Mouse (Mus musculus) c-Kit-positive CD71-positive TER-119-positive erythroid progenitor cells, embryonic 14.5 days (primary cell): ENCODE measurements around the gene Gm29609.

Experiments used
- DNase-seq: peaks from one replicate; pipeline ENCODE4 v3.0.0-alpha.2; 2013; ENCODE audit warnings: low spot score

Gm29609 gene

DNA sequence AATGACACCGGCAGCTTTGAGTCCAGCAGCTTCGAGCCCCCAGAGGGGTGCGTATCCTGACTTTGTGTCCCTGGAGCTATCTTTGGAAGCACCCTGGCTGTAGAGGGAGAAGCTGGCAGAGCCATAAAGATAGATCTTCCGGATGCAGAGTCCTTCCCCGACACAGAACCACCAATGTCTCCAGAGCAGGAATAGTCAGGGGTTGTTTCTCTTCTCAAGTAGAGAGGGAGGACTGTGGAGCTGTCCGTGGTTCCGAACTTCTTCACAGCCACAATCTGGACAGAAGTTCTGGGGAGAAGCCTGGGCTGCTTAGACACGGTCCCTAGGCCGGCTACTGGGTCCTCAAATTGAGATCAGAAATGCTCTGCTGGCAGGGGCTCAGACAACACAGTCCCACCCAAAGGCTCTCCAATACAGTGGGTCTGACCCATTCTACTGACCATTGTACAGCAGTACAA lies 40.7 kb downstream of the Gm29609 start:
- no peak for DNase-seq

DNA sequence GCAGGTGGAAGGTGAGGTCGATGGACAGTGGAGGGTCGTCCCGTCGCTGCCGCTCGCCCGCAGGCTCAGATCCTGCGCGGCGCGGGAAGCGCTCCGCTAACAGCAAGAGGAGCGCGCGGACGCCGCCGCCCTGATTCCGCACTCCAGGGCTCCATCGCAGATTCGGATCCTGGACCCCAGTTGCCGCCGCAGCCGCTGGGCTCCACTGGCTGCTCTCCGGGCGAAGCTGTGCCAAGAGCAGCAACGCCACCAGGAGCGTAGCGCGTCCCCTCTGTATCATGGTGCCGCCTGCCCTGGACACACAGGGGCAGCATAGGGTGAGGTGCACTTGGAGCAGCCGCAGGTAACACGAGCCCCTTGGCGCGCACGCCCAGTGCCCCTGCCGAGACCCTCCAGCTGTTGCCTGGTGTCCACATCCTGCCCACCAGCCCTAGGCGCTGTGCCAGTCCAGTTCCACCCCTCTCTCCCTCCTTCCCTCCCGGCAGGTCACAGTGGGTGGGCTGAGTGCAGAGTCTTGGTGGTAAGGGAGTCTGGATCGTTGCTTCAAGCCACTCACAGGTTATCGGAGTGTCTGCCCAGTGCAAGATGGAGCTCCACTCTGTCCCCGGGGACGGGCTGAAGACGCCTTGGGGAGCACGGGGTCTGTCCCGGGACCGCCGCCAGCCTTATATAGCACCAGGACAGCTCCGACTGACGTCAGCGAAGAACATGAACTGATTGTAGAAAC lies 41.3 kb downstream of the Gm29609 start, which contains the start of gene Ucn:
Gene Ucn (minus strand): TSS at position 589 of the 727 bp plus-strand sequence.
- no peak for DNase-seq

GRCm38 (mm10) chr5:31137658-31138057 lies 42.1 kb downstream of the Gm29609 start:
- DNase-seq: no peak

- no peak for DNase-seq
Observed at GRCm38 (mm10) chr5:31136730-31137424, 42.8 kb downstream of the Gm29609 start.

- DNase-seq: no peak
Observed at GRCm38 (mm10) chr5:31126050-31126449, 53.7 kb downstream of the Gm29609 start.

DNA sequence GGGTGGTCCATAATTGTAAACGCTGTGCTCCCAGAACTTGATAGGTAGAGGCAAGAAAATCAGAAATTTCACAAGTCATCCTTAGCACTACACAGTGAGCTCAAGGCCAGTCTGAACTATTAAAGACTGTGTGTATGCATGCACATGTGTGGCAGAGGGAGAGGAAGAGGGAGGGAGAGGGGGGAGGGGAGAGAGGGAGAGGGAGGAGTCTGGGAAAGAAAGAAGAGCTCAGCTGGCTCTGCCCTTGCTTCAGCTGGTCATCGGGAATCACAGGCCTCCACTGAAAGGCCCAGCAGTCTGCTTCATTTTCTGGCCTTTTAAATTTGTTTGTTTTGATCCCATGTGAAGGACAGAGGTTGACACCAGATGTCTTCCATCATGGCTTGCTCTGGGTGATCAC lies 56.2 kb downstream of the Gm29609 start:
- no peak for DNase-seq

- no peak for DNase-seq
Observed at GRCm38 (mm10) chr5:31121111-31121510, 58.6 kb downstream of the Gm29609 start.

GRCm38 (mm10) chr5:31116912-31117311 lies 62.8 kb downstream of the Gm29609 start:
- no peak for DNase-seq

GRCm38 (mm10) chr5:31116354-31116753 lies 63.4 kb downstream of the Gm29609 start, which contains the start of gene Trim54:
Gene Trim54, plus strand, starts transcription at chr5:31116712.
- DNase-seq: no peak

- no peak for DNase-seq
Observed at GRCm38 (mm10) chr5:31110781-31111180, 68.9 kb downstream of the Gm29609 start.

GRCm38 (mm10) chr5:31108000-31108490 lies 71.7 kb downstream of the Gm29609 start, which contains the start of gene Slc30a3:
Gene Slc30a3, minus strand, starts transcription at chr5:31108237.
- no peak for DNase-seq

GRCm38 (mm10) chr5:31105814-31106335 lies 73.8 kb downstream of the Gm29609 start, which contains the start of gene Dnajc5g:
Gene Dnajc5g, plus strand, starts transcription at chr5:31106285.
- no peak for DNase-seq

DNA sequence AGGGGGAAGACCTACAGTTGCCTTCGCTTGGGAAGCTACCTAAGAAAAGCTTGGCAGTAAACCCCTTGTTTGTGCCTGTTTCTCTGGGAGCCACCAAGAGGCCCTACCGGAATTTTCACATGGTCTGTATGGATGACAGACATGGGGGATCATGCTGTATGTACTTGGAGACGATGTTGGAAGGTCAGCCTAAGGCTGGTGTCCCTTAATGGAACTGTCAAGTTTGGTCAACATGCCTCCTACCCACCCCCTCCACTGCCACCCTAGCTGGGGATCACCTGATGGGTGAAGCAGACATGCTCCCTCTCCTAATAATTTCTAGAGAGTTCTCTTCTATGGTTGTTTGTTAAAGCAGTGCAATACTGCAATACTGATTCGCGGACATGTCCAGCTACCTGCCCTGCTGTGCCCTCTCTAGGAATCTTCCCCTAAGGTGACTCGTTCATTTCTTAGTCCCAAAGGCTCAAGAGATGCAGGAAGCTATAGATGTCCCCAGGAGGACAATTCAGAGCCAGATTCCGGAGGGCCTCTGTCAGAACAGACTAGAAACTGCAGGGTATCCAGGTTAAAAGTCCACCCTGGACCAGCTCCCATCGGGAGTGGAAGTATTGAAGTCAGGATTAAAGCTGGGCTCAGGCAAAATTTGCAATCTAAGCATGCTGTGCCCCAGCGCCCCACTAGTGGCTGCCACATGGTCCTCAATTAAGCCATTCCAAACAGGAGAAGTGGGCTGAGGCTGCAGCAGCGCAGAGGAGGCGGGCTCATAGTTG lies 83.8 kb downstream of the Gm29609 start:
- no peak for DNase-seq

DNA sequence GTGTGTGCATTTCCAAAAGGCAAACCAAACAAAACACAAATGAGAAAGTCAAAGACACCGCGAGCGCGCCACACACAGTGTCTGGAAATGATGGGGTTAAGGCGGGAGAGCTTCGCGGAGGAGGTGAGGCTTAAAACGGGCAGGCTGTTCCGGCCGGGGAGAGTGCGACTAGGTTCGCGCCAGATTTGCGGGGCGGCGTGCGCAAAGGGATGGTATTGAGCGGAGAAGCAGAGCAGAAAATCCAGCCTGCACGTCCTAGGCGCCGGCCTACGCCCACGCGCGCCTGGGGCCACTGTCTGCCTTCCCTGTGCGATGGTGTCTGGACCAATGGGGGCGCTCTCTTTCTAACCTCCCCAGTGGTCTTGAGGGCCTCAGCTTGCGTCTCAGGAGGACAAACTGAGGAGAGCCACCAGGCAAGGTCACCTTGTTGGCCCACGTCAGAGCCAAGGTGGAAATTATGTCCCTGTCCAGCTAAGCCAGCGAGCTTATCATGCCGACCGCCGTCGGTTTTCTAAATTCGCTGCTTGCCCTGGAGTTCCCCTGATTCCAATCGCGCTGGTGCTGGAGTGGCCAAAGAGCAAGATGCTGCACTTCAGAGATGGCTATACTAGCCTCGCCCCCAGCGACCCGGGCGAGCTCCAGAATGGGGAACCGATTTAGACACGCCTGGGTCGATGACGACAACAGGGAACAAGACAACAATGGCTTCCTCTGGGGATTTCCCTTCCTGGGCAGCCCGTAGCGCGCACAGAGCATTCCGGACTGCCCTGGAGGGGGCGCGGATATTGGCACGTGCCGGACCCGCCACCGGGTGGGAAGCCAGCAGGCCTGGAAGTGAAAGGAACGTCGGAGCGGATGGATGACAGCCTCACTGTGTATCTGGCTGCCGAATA lies 84.7 kb downstream of the Gm29609 start:
- DNase-seq: no peak
